Mouse (Mus musculus) R1 (cell line): Measurements from ENCODE around the gene Hoxa9.
A peak's percentile ranks its signal among the peaks of the same experiment; 100 is the strongest.

ENCODE experiments used
- DNase-seq: peaks from one replicate; pipeline ENCODE4 v3.0.0-alpha.2; 2018; ENCODE audit warnings: low read depth, low spot score

Hoxa9 gene

DNA sequence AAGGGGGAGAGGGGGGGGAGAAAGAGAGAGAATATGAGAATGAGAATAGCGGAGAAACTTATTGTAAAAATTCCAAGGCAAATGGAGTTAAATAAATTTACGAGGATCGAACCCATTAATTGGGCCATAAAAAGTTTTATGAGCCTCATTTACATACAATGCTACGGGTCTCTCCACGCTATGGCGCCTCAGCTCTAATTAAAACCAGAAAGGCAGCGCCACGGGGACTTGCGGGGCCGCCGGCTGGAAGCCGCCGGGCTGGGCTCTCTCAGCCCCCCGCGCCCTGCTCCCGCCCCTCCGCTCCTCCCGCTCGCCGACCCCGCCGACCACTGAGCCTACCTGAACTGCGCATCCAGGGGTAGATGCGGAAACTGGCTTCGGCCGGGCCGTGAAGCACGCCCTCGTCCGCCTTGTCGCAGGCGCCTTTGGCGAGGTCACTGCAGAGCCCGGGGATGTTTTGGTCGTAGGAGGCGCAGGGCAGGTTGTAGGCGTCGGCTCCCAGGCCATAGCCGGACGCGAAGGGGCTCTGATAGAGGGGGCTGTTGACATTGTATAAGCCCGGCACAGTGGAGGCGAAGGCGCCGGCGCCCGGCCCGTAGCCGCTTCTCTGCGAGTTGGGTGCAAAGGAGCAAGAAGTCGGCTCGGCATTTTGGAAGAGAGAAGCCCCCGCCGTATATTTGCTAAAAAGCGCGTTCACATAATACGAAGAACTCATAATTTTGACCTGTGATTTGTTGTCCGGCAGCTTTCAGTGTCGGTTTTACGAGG is 14.0 kb downstream of the Hoxa9 start:
- no peak for DNase-seq

DNA sequence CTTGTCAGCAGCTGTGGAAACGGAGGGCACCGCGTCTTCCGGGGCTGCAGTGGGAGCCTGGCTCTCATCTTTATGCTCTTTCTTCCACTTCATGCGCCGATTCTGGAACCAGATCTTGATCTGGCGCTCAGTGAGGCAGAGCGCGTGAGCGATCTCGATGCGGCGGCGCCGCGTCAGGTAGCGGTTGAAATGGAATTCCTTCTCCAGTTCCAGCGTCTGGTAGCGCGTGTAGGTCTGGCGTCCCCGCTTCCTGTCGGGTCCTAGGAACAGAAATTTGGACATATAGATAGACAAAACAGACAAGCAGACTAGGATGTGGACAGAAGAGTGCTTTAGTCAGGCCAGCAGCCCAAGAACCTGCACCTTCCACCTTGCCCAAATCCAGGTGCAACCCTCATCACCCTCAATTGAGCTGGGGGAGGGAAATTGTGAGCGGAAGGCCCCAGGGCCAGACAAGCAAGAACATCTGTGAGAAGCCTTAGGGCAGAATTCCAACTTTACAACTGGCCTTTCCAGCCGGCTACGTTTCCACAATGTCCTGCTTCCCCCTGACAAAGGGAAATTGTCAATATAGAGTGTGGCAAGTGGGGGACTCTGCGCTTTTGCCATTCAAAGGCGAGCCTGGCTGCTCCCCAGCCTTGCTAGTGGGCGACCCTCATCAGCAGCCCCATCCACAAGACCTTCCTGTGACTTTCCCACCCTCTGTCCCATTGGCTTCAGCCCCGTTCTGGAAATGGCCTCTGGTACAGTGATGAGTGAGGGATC is 14.9 kb downstream of the Hoxa9 start:
- DNase-seq: peak; percentile 40

DNA sequence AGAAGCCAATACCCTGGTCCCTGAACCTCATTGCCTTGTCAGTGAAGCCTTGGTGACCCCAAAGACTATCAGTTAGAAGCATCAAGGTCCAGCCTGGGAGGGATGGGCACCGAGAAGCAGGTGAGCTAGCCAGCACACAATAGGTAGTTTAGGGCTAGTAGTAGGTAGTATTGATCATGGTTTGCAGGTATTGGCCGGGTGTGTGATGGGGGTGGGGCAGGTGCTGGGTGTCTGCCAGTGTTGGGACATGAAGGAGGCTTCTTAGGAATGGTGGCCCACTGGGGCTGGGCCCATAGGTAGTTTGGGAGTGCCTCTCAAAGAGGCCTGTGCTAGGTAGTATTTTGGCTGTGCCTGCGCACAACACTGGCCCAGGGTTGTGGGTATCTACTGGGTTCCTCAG is 15.8 kb downstream of the Hoxa9 start:
- no peak for DNase-seq

DNA sequence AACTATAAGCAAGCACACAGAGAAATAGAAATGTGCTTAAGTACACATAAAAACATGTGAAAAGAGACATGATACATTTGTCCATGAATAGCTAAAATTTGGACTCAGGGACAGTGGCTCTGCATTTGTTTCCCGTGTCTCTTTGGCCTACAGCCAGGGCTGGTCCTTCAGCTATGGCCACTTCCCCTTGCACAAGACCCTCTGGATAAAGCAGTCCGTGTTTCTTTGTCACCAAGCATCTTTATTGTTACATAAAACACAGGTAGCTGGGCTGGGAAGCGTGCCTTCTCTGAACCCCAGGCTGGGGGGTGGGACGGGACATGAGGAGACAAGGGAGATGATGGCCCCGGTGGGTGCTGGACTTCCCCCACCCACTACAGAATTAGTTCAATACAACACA is 16.6 kb downstream of the Hoxa9 start:
- DNase-seq: no peak

- DNase-seq: no peak
These were observed 17.5 kb downstream of the Hoxa9 start, which contains the start of the genes Hoxa3 and Gm28308 for GRCm38 (mm10) chr6:52213119-52213986. Gene Hoxa3 (minus strand): TSS chr6:52213336. Gene Gm28308 (minus strand): TSS chr6:52213339.

DNA sequence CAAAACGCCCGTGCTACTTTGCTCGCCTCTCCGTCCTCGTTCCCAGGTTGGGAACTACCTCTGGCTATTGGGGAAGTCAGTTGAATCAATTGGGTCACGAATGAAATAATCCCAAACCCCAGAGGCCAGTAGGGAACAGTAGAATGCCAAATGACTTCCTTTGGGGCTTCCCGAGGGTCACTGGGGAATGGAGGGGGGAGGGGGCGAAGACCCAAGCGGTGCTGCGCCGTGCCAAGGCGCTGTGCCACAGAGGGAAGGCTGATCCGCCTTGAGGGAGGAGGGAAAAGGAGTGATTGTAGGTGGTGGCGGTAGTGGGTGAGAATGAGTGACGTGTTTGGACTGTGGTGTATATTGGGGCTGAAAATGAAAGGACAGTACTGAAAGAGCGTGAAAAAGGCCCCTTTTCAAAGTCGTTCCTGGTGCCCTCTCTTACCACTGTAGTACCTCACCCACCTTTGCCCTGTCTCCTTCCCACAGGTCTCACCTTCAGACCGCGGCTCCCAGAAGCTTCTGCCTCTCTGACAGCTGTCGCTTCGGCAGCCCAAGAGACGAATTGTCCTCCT is 18.3 kb downstream of the Hoxa9 start:
- DNase-seq: peak; percentile 29

- DNase-seq: peak; percentile 33
These were observed 18.9 kb downstream of the Hoxa9 start for GRCm38 (mm10) chr6:52211961-52212360.

GRCm38 (mm10) chr6:52211170-52211935 is 19.5 kb downstream of the Hoxa9 start:
- peak; percentile 79 for DNase-seq

DNA sequence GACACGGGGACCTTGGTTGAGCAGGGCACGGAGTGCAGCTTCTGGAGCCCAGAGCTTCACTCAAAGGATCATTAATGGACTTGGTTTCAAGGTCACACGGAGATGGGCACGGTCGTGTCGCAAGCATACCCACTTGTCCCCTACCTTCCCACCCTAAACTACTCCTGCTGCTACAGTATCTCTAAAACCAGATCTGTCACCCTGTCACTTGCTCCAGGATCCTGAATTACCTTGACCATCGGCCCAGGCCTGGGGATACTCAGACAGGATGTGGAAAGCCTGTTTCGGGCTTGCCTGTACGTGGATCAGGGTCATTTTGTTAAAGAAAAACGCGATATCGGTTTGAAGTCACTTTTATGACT is 21.2 kb downstream of the Hoxa9 start:
- DNase-seq: no peak

DNA sequence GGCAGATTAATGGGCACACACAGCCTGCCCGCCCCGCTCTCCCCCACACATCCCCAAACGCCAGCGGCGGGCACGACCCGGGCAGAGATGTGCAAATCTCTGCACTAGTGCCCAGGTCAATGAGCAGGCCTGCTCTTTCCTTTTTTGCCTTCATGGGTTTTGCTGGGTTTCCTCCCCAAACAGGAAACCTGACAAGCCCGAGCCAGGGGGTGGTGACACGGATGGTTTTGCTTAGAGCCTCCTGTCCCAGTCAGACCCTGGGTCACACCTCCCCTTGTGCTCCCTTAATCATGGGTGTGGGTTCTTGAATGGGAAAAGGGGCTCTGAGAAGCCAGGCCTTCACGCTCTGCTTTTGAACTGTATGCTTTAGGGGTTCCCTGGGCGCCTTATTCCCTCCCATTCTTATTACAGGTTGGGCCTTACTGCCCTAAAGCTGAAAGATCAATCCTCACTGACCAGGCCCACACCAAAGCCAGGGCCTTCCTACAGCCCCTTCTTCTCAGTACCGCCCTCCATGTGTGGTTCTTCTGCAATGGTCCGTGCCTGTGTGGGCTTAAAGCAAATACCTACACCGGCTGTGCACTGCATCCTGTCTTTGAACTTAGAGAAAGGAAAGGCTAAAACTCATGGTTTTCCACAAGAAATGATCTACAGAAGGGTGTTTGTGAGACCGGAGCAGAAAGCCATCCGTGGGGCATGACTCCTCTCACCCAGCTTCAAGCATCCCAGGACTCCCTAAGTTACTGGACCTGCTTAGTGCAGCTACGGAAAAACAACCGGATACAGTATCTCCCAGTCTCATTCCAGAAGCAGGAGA is 21.8 kb downstream of the Hoxa9 start:
- peak; percentile 43 for DNase-seq

- DNase-seq: peak; percentile 35
These were observed 22.6 kb downstream of the Hoxa9 start, which contains the start of gene Hoxa6 for GRCm38 (mm10) chr6:52208072-52208867. Gene Hoxa6 (minus strand): TSS chr6:52208722.

- no peak for DNase-seq
These were observed 23.3 kb downstream of the Hoxa9 start for GRCm38 (mm10) chr6:52207684-52207976.

GRCm38 (mm10) chr6:52206882-52207683 is 23.8 kb downstream of the Hoxa9 start:
- no peak for DNase-seq

DNA sequence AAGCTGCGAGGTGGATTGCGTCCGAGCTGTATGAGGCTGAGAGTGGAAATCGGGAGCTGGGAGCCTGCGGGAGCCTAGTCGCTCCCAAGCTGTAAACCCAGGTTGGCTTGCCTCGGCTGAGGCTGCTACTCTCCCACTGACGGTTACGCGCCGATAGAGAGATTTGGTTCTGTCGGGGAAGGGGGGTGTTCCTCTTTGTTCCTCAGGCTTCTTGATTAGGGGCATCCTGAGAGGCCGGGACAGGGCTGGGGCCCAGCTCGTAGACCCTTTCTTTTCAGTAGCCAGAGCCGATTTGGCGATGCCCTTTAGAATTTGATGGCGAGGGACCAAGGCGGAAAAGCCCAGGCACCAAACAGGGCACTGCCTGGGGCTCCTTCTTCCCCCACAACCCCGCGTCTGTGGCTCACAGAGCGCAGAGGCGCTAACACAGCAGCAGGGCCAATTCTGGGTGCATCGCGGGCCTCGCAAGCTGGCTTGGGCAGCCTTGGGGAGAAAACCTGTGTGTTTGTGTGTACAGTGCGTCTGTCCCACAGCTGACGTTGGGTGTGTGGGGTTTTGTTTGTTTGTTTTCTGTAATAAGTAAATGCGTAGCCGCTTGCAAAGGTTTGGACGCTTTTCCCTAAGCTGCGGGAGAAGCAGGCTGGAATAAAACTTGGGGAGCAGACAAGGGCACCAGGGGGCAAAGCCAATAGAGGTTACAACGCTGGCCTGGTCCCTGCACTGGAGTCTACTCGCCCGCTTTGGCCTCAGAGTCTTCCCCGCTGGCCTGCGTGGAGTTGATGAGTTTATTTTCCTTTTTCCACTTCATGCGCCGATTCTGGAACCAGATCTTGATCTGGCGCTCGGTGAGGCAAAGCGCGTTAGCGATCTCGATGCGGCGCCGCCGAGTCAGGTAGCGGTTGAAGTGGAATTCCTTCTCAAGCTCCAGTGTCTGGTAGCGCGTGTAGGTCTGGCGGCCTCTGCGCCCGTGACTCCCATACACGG is 25.0 kb downstream of the Hoxa9 start:
- peak; percentile 39 for DNase-seq

GRCm38 (mm10) chr6:52205221-52205620 is 25.7 kb downstream of the Hoxa9 start:
- peak; percentile 18 for DNase-seq

DNA sequence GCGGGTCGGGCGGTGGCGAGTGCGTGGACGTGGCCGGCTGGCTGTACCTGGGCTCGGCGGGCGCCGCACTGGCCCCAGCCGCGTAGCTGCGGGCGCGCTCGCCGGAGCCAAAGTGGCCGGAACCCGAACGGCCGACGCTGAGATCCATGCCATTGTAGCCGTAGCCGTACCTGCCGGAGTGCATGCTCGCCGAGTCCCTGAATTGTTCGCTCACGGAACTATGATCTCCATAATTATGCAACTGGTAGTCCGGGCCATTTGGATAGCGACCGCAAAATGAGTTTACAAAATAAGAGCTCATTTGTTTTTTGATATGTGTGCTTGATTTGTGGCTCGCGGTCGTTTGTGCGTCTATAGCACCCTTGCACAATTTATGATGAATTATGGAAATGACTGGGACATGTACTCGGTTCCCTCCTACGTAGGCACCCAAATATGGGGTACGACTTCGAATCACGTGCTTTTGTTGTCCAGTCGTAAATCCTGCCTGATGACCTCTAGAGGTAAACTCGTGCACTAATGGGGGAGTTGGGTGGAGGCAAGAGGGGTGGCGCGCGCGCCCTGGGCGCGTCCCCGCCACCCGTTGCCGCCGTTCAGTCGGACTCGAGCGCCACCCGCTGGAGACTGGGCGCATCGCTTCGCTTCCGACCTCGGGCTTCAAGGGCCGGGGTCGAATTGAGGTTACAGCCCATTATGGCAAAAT is 26.7 kb downstream of the Hoxa9 start, which contains the start of gene Hoxa5:
Gene Hoxa5, minus strand, starts transcription at position 538 of the 703 bp plus-strand sequence.
- DNase-seq: peak; percentile 93
